Mouse (Mus musculus) left cerebral cortex, postnatal 14 days (tissue): ENCODE measurements around the gene Zrsr1. TPM values are rescaled to one million over a fixed set of nuclear protein-coding genes. Genes with fewer than 3 reads are reported as not detected.

Experiments
- DNase-seq, 2 experiments: peaks; one replicate each; pipeline ENCODE4 v3.0.0; 2021 to 2022; ENCODE audit warnings: low spot score in 2 of 2, mixed read lengths in 1 of 2
- intact Hi-C: fragments of 180-260 bp; cut with DNase I; formaldehyde crosslinking; loops from one replicate; pipeline ENCODE4 v1.15.1; 2025
- total RNA-seq, 2 experiments: library from RNA; stranded (reverse); gene quantifications; 2 replicates each; pipeline ENCODE4 v1.2.3; 2021

Gene Zrsr1
- total RNA-seq, 2 experiments from 2014 or later: 53.1 to 56.3 TPM

DNA sequence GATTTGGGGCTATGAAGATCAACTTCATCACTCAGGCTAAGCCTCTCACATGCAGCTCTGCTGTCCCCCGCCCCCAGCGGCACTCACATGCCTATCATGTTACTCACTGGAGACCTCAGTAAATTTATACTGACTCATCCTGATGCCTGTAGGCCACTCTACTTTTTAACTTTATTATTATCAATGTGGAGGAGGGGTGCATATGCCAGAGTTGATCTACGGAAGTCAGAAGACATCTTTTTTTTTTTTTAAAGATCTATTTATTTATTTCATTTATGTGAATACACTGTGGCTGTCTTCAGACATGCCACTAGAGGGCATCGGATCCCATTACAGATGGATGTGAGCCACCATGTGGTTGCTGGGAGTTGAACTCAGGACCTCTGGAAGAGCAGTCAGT, 6.3 kb upstream of the Zrsr1 start:
- intact Hi-C loops: no loop called here

DNA sequence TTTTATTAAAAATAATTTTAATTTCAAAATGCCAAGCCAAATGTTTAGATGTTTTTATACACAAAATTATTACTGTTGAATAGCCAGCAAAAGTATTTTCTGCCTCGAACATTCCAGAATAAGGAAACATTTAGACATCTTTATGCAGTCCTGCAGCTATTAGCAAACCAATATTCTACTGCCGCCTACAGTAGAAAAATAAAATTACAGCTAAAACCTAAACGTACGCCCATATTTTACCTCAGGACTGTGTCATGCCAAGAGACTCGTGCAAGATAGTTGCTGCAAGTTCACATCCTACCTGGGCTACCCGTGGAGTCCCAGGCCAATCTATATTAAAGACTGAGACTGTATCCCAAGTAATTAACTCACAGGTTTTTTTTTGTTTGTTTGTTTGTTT, 2.3 kb upstream of the Zrsr1 start:
- peak in 1 of 2 experiments; percentile 82 for DNase-seq
- intact Hi-C loops: no loop called here

More for the DNA sequence above, 6.3 kb upstream of the Zrsr1 start:
- no peak for DNase-seq

DNA sequence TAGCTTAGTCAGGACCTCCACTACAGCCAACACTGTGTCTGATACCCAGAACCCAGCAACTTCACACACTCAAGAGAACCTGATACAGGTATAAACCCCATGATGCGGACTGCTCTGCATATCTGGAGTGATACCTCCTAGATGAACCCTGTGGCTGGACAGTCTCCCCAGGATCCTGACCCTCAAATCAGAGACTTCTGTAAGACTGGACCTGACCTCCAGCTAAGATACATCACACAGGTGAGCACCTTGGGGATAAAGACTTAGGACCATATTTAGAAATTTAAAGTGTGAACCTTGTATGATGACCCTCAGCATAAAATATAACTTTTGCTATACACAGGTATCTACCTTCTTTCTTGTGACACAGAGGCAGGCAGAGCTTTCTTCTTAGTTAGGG, 1.3 kb upstream of the Zrsr1 start:
- DNase-seq: no peak
- intact Hi-C loops: loop anchor here (2.0 kb wide), 1 partner anchor 340 kb away; no protein-coding TSS in a partner anchor

DNA sequence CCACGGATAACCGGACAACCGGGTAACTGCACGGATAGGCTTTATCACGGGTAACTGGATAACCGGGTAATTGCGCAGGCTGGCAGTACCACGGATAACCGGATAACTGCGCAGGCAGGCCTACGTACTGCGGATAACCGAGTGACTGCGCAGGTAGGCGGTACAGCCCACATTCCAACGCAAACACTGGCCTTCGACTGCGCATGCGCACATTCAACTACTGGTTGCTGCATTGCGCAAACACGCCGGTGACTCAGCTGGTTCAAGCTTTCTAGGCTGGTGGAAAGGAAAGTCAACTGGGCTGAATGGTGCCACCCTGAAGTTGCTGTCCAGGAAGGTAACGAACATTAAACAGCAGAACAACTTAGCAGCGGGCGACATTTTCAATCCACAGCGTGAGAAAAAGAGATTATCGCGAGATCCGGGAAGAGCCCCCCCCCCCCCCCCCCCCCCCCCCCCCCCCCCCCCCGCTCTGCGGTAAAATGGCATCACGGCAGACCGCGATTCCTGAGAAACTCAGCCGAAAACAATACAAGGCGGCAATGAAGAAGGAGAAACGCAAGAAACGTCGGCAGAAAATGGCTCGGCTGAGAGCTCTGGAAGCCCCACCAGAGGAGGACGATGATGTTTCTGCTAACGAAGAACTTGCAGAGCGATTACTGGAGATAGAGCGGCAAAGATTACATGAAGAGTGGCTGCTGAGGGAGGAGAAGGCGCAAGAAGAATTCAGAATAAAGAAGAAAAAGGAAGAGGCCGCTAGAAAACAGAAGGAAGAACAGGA, 1.1 kb downstream of the Zrsr1 start:
- DNase-seq: peak; percentile 82 to 85
- intact Hi-C loops: no loop called here

DNA sequence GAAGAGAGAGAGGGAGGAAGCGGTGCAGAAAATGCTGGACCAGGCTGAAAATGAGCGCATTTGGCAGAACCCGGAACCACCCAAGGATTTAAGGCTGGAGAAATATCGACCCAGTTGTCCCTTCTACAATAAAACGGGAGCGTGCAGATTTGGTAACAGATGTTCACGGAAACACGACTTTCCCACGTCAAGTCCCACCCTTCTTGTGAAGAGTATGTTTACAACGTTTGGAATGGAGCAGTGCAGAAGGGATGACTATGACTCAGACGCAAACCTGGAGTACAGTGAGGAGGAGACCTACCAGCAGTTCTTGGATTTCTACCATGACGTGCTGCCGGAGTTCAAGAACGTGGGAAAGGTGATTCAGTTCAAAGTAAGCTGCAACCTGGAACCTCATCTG, 1.8 kb downstream of the Zrsr1 start:
- intact Hi-C loops: no loop called here
- peak in 1 of 2 experiments; percentile 23 for DNase-seq

DNA sequence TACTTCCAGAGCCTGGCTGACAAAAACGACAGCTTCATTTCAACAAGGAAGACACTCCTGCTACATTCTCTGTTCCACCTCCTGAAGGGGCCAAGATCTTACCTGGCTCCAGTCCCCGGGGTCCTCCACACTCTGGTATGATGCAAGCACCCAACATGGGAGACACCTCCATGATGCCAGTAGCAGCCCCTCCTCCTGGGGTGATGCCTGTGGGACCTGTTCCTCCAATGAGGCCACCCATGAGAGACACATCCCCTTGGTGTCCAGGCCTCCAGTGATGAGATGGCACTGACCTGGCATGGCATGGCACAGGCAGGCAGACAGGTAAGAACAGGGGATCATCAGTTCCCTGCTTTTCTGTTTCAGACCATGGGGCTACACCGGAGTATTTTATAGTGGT, 6.4 kb downstream of the Zrsr1 start:
- intact Hi-C loops: no loop called here
- DNase-seq: no peak

DNA sequence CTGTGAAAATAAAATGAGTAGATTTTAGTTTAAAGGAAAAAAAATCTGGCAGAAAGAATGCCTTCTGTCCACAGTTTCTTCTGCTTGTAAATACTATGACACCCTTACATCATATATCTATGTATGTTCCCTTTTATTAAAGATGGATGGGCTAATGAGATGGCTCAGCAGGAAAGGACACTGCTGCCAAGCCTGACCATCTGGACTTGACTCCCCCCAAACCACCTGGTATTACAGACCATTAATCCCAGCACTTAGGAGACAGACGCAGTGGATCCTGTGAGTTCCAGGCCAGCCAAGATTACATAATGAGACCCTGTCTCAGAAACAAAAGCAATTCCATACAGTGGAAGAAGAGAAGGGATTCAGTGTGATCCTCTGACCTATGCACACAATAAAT, 6.9 kb downstream of the Zrsr1 start:
- DNase-seq: no peak
- intact Hi-C loops: no loop called here

DNA sequence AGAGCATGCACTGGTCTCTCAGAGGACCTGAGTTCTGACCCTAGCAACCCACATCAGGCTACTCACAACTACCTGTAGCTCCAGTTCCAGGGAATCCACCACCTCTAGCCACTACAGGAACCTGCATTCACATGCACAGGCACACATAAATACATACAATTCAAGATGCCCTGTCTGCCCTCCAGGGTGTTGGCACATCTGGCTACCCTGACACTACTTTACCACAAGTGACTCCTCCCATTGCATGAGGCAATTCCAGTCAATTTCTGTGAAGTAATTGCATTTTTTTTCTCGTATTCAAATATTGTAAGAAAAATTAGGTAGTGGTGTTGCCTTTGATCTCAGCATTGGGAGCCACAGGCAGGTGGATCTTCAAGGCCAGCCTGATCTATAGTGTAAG, 7.4 kb downstream of the Zrsr1 start:
- DNase-seq: no peak
- intact Hi-C loops: no loop called here

DNA sequence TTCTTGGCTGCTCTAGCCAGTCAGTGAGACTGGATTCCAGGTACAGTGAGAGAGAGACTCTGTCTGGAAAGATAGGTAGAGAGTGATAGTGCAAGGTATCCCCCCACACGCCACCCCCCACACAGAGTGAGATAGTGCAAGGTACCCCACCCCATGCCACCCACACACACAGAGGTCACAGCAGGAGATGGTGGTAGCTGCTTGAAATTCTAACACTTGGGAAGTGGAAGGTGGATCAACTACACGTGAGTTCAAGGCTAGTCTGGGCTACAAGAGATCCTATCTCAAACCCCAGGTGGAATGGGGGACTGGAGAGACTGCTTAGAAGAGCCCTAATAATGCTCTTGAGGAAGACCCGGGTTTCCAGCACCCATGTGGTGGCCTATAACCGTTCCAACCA, 9.2 kb downstream of the Zrsr1 start:
- no peak for DNase-seq
- intact Hi-C loops: no loop called here

DNA sequence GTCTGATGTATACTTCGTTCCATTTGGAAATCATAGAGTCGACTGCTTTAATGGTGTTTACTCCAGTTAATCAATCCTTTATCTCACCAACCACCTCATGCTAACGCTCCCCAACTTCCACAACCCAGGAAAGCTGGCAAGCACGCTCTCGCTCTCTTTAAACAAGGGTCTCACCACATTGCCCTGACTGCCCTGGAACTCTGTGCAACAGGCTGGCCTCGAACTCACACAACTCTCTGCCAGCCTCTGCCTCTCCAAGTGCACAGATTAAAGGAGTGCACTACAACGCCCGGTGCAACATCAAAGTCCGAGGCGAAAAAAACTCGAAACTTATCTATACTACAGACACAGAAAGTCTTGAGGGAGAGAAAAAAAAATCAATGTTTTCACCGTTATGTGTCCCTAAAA, 9.7 kb downstream of the Zrsr1 start:
- DNase-seq: no peak
- intact Hi-C loops: no loop called here

DNA sequence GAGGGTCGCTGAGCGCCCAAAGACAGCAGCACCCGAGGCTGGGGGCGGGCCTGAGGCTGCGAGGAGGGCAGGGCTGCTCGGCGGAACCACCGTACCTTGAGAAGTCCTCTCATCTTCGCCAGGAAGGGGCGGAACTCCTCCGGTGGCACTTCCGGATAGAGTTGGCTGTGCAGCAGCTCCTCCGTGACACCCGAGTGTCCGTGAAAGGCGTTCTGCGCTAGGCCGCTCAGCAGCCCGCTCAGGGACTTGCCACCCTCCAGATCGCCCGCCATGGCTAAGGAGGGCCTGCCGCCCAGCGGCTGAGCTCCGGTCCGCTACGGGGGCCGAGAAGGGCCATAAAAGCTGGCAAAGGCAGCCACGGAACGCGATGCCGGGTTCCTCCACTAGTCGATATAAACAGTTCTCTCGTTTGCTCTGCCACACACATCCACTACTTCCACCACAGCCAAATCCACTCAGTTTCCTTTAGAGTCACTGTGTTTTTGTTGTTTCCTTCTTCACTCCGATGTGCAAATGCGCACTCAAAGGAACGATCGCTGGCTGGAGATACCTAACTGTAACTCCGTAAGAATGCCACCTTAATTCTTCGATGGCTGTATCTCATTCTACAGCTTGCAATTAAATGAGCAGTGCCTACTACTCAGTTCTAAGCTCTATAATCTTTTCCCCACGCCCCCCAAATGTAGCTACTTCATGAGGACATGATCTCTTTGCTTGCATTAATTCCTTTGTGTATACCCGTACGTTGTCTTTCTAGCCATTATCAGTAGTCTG, 10.4 kb downstream of the Zrsr1 start, which contains the start of the genes Gm28048 and Commd1:
Gm28048 (minus strand) TSS at position 107 of the 774 bp plus-strand sequence.
Commd1 (minus strand) TSS at position 399 of the 774 bp plus-strand sequence.
- peak; percentile 95 to 97 for DNase-seq
- intact Hi-C loops: no loop called here

DNA sequence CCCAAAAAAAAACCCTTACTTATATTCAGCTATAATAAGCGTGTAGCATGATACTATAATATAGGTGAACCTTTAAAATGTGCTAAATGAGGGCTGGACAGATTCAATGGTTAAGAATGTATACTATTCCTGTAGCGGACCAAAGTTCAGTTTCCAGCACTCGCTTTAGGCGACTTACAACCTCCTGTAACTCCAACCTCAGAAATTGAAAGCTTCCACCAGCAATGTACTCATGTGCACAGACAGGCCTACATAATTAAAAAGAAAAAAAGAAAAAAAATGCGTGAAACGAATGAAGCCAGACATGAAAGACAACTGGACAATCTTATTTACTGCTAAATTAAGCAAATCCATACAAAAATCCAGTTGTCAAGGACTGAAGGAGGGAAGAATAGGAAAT, 11.0 kb downstream of the Zrsr1 start:
- intact Hi-C loops: no loop called here
- no peak for DNase-seq

DNA sequence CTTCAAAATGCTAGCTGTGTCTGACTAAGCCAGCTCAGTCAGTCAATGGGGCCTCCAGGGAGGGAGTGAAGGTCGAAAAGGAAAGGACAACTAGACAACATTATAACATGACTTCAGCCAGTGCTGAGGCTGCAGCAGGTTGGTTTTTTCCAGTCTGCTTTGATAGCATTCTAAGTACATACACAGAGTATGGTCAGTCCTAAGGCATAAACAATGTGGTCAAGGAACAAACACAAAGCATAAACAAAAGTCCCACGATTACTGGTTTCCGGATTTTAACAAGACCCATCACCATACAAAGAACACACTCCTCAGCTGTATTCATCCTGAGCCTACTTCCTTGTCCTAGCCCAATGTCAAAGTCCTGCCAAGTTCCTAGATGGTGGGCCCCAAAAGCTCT, 13.7 kb downstream of the Zrsr1 start:
- no peak for DNase-seq
- intact Hi-C loops: no loop called here

DNA sequence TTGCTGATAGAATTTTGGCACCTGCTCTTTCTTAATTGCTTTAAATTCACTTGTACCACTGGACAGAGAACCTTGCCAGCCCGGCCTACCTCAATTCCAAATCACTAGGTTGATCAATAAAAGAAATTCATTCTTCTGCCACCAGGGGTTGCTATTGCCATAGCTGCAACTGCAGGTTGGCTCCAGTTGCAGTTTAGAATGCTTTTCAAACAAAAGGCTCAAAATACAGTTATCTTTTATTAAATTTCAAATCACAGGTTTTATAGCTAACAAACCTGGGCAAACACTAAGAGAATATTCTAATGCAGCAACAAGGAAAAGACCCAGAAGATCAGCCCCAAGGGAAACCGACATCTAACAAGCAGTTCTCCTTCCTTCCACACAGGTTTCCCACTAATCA, 15.6 kb downstream of the Zrsr1 start:
- peak; percentile 63 to 70 for DNase-seq
- intact Hi-C loops: no loop called here

DNA sequence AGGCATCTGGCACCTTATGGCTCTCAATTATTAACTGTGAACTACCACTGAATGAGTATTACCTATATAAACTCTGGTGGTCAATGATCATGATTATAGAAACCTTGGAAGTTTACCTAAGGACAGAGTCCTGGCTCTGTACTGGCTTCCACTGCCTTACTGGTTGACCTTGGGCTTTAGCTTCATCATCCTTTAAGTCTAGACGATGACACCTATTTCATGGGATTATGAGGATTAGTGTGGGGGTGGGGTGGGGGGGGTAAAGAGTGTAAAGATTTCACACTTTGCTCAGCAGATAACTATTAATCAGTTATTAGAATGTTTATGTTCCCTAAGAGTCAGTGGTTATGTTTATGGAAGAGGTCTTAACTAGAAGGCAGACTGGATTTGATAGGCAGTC, 18.0 kb downstream of the Zrsr1 start:
- no peak for DNase-seq
- intact Hi-C loops: loop anchor here (2.0 to 5.0 kb wide), 2 partner anchors 268 to 283 kb away; partner anchors contain the start of gene Xpo1

DNA sequence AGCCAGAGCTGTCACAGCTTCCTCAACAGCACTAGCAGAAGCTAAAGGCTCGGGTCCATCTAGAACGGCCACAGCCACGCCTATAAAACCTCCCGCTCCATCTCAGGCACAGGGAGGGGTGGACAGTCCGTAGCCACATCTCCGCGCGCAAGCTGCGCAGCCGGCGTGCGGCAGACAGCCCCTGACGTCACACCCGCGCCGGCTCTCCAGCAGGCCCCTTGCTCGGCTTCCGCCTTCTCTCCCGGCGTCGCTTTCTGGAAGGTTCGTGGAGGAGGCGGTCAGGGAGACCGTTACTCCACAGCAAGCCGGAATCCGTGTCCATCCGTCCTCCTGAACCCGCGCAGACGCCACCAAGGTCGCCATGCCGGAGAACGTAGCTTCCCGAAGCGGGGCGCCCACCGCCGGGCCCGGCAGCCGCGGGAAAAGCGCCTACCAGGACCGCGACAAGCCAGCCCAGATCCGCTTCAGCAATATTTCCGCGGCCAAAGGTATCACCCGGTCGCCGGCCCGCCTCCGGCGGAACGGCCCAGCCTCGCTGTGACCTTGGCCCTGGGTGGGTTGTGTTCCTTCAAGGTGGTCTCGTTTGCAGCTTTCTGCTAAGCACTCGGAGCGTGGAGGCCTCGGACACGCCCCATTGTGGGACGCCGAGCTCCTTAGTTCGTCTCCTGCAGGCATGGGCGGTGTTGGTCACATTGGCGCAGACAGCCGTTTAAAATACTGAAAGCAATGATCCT, 18.8 kb downstream of the Zrsr1 start, which contains the start of gene Cct4:
Cct4 (plus strand) TSS at position 127 of the 734 bp plus-strand sequence.
- DNase-seq: peak; percentile 90 to 93
- intact Hi-C loops: loop anchor here (2.0 to 5.0 kb wide), 2 partner anchors 267 to 282 kb away; partner anchors contain the start of gene Xpo1

DNA sequence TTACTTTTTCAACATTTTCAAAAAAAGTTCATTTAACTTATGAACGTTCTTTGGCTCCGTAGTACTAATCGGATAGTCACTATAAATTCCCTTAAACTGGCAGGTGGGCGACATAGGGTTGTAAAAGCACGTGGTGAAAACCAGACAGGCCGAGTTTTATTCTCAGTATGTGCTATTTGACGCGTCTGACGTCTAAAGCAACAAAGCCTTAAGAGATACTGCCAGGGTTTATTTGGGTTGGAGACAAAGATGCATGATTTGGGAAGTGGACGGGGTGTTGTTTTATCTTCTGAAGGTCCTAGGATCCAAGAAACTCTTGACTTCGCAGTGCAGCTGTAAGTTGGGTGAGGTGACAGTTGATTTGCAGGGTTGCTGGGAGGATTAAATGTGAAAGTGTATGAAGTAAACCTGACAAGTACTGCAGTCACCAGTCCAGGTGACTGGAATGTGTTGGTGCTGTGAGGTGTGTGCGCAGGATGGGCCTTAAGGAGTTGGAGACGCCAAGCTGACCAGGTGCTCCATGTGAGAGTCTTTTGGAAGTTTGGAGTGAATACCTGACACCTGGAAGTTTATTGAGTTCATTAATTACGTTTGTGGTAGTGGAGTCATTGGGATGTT, 19.5 kb downstream of the Zrsr1 start:
- DNase-seq: no peak
- intact Hi-C loops: loop anchor here (2.0 to 5.0 kb wide), 2 partner anchors 266 to 281 kb away; partner anchors contain the start of gene Xpo1

DNA sequence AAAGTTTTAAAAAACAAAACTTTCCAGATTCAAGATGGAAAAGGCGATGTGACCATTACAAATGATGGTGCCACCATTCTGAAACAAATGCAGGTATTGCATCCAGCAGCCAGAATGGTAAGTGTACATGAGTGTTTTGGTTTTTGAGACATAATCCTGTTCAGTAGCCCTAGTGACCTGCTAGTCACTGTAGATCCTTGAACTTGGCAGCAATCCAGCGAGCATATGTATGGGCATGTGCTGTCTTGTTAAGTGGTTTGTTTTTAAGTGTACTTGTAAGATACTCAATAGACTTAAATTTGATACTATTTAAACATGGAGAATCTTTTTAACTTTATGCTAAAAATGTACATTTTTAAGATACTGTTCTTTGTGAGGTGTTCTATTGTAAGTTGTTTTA, 22.5 kb downstream of the Zrsr1 start:
- intact Hi-C loops: loop anchor here (5.0 kb wide), 1 partner anchor 263 kb away; the partner anchor contains the start of gene Xpo1

DNA sequence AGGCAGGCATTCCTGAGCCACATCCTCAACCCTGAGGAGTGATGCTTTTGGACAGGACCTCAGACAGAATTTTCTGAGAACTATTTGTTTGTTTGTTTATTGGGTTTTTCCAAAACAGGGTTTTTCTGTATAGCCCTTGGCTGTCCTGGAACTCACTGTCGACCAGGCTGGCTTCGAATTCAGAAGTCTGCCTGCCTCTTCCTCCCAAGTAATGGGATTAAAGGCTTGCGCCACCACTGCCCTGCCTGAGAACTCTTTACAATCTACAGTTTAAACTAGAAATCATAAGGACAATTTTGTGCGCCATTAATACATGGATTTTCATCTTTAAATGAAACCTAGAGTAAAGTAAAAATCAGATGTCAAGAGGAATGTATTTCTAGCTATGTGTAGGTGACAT, 23.7 kb downstream of the Zrsr1 start:
- intact Hi-C loops: no loop called here
- no peak for DNase-seq

More for the DNA sequence above, 22.5 kb downstream of the Zrsr1 start:
- no peak for DNase-seq
